10 mouse cellular contexts compared by ENCODE assay signal in genomic region chr5:36955366-36955765, GRCm38 (mm10). TPM values are rescaled to one million over a fixed set of nuclear protein-coding genes. Genes with fewer than 3 reads are reported as not detected.
DNase-seq lines count a peak whose midpoint lies in the region; ATAC-seq and TF ChIP-seq lines count a peak whose summit lies in the region.
"Had no signal": no experiment of that assay in that cellular context is flagged by ENCODE, and none has a peak within 500 bp of the region (broad histone marks: within the 10 kb centered on the region; RNA-seq: fewer than 3 reads in every experiment).

No protein-coding gene starts in this region.

- H3K27ac ChIP-seq in heart, postnatal 0 days (ENCODE audit: low read depth): no peak overlapping the region
- no peak overlapping the region for H3K27ac ChIP-seq in heart, embryonic 11.5 days (ENCODE audit: low read depth, low read length)
- no peak overlapping the region for H3K27ac ChIP-seq in limb, embryonic 10.5 days
- H3K27ac ChIP-seq: embryonic facial prominence, embryonic 12.5 days; limb, embryonic 13.5 days had no signal

- no peak overlapping the region for H3K9ac ChIP-seq in heart, postnatal 0 days (replicated peaks; ENCODE audit: low read depth, low read length)
- no peak overlapping the region for H3K9ac ChIP-seq in heart, embryonic 11.5 days (ENCODE audit: low read depth, low read length)
- H3K9ac ChIP-seq: embryonic facial prominence, embryonic 12.5 days; limb, embryonic 13.5 days had no signal

- 0 out of 2 replicates have a peak, but pooled peaks cover 4% of the 10 kb centered on the region for H3K27me3 ChIP-seq in heart, postnatal 0 days (ENCODE audit: control insufficient read depth, insufficient read depth, low read length)
- H3K27me3 ChIP-seq in heart, embryonic 11.5 days (ENCODE audit: control insufficient read depth, insufficient read depth, low read length): peaks cover 17% of the 10 kb centered on the region
- no peaks in the 10 kb centered on the region for H3K27me3 ChIP-seq in limb, embryonic 10.5 days (ENCODE audit: low read depth, poor library complexity, severe bottlenecking)
- H3K27me3 ChIP-seq: limb, embryonic 13.5 days had no signal

- H3K4me2 ChIP-seq in heart, postnatal 0 days (ENCODE audit: low read depth, low read length): no peak overlapping the region
- no peak overlapping the region for H3K4me2 ChIP-seq in heart, embryonic 11.5 days
- H3K4me2 ChIP-seq: embryonic facial prominence, embryonic 12.5 days; limb, embryonic 13.5 days had no signal

- H3K4me3 ChIP-seq in heart, postnatal 0 days (ENCODE audit: low read depth, low read length): no peak overlapping the region
- no peak overlapping the region for H3K4me3 ChIP-seq in heart, embryonic 11.5 days (ENCODE audit: low read depth, low read length)
- H3K4me3 ChIP-seq in limb, embryonic 10.5 days: no peak overlapping the region
- H3K4me3 ChIP-seq: embryonic facial prominence, embryonic 12.5 days; limb, embryonic 13.5 days had no signal

- 26% methylated on average over 4 of the region's 4 CpGs for WGBS in heart, postnatal 0 days
- WGBS in heart, embryonic 11.5 days (ENCODE audit: insufficient replicate concordance): 24% methylated on average over 4 of the region's 4 CpGs
- 15% methylated on average over 4 of the region's 4 CpGs for WGBS in limb, embryonic 10.5 days

- H3K4me1 ChIP-seq in heart, postnatal 0 days (ENCODE audit: control insufficient read depth, insufficient read depth): no peaks in the 10 kb centered on the region
- H3K4me1 ChIP-seq in heart, embryonic 11.5 days (ENCODE audit: control insufficient read depth, insufficient read depth, low read length): no peaks in the 10 kb centered on the region; the same call in 1 of the 2 replicates
- H3K4me1 ChIP-seq in limb, embryonic 10.5 days: no peaks in the 10 kb centered on the region
- H3K4me1 ChIP-seq: embryonic facial prominence, embryonic 12.5 days; limb, embryonic 13.5 days had no signal

- TF ChIP-seq CTCF in heart, postnatal 0 days (IDR thresholded peaks at IDR 0.05; ENCODE audit: low read depth): peak; percentile 45

- no peak for ATAC-seq in heart, postnatal 0 days (ENCODE audit: insufficient read depth, low read depth)
- no peak for ATAC-seq in heart, embryonic 11.5 days (replicated peaks; ENCODE audit: insufficient number of reproducible peaks, low FRiP score, low TSS enrichment)

- no peaks in the 10 kb centered on the region for H3K36me3 ChIP-seq in heart, postnatal 0 days (replicated peaks; ENCODE audit: control insufficient read depth, insufficient read depth, low read length)
- H3K36me3 ChIP-seq in heart, embryonic 11.5 days (ENCODE audit: control insufficient read depth, insufficient read depth, low read length): no peaks in the 10 kb centered on the region
- H3K36me3 ChIP-seq in limb, embryonic 10.5 days: no peaks in the 10 kb centered on the region
- H3K36me3 ChIP-seq: embryonic facial prominence, embryonic 12.5 days; limb, embryonic 13.5 days had no signal

- TF ChIP-seq EP300 in heart, postnatal 0 days (IDR thresholded peaks at IDR 0.05; ENCODE audit: low read depth): no peak

- H3K9me3 ChIP-seq in heart, postnatal 0 days (replicated peaks; ENCODE audit: control insufficient read depth, low read length): no peaks in the 10 kb centered on the region
- no peaks in the 10 kb centered on the region for H3K9me3 ChIP-seq in heart, embryonic 11.5 days (replicated peaks; ENCODE audit: control insufficient read depth, low read length)
- no peaks in the 10 kb centered on the region for H3K9me3 ChIP-seq in limb, embryonic 10.5 days (replicated peaks)
- H3K9me3 ChIP-seq: embryonic facial prominence, embryonic 12.5 days; limb, embryonic 13.5 days had no signal

- no peak for DNase-seq in heart, postnatal 0 days (ENCODE audit: low spot score)
- DNase-seq in ovary, postnatal 36 days (ENCODE audit: low spot score): peak; percentile 30
- no peak for DNase-seq in ovary, postnatal 10 days (ENCODE audit: low spot score)
- DNase-seq in brain, adult 2 months (ENCODE audit: low read depth, low spot score): peak; percentile 67
- DNase-seq in limb, embryonic 10.5 days (ENCODE audit: low spot score): peak; percentile 53
- DNase-seq in frontal cortex, postnatal 14 days (ENCODE audit: low spot score in 2 of 2): no peak
- no peak for DNase-seq in right cerebral cortex, postnatal 36 days (ENCODE audit: low spot score in 2 of 2)

RNA-seq across cellular contexts. Expression of gene Wfs1, which starts 33.6 kb away (rescaled TPM):
- 17.6 and 18.3 TPM in 2 replicates for total RNA-seq in heart, postnatal 0 days (2014; rRNA removed; ENCODE audit: low replicate concordance)
- 14.6 and 14.7 TPM in 2 replicates for polyA plus RNA-seq in heart, postnatal 0 days (2015; fragmentation: Nextera tagmentation; extraction: Ambion mirVana)
- 23.8 and 28.5 TPM in 2 replicates for polyA plus RNA-seq in heart, embryonic 11.5 days (2014; fragmentation: Nextera tagmentation; extraction: Ambion mirVana)
- 6.1 and 6.7 TPM in 2 replicates for polyA plus RNA-seq in limb, embryonic 10.5 days (2016; fragmentation: Nextera tagmentation; extraction: Ambion mirVana)

Comparison
In these comparisons a context has a peak if more than half of its experiments do, and no peak if none do; other contexts are left out.
1. DNase-seq: peak in ovary, postnatal 36 days (single experiment), brain, adult 2 months (single experiment) and limb, embryonic 10.5 days (single experiment); none in heart, postnatal 0 days (single experiment), ovary, postnatal 10 days (single experiment), frontal cortex, postnatal 14 days (0 of 2) and right cerebral cortex, postnatal 36 days (0 of 2).